Mouse (Mus musculus) layer of hippocampus, adult 18-20 months (tissue): ENCODE measurements around the gene Nkd1. TPM values are rescaled to one million over a fixed set of nuclear protein-coding genes. Genes with fewer than 3 reads are reported as not detected.

ENCODE experiments used
- DNase-seq, 2 experiments: peaks; one replicate each; pipeline ENCODE4 v3.0.0; 2022; ENCODE audit warnings: low spot score in 2 of 2
- long read RNA-seq: library from polyadenylated mRNA; stranded (forward); transcript quantifications from one replicate; pipeline ENCODE4 v2.0.0, GENCODE M21; 2021
- total RNA-seq, 2 experiments: library from RNA; stranded (reverse); gene quantifications; 2 replicates each; pipeline ENCODE4 v1.2.3; 2021

The Nkd1 gene
- total RNA-seq, result 1 to 10 TPM; 8.2 to 9.0 TPM
- long read RNA-seq, transcript Nkd1-201 (10 exons, 3,035 nt), result major isoform, 13 of 18 reads
- long read RNA-seq, partial matches to known transcripts, result 2 of 18 reads
- long read RNA-seq, other reads (novel, unspliced or antisense), result 3 of 18 reads

DNA sequence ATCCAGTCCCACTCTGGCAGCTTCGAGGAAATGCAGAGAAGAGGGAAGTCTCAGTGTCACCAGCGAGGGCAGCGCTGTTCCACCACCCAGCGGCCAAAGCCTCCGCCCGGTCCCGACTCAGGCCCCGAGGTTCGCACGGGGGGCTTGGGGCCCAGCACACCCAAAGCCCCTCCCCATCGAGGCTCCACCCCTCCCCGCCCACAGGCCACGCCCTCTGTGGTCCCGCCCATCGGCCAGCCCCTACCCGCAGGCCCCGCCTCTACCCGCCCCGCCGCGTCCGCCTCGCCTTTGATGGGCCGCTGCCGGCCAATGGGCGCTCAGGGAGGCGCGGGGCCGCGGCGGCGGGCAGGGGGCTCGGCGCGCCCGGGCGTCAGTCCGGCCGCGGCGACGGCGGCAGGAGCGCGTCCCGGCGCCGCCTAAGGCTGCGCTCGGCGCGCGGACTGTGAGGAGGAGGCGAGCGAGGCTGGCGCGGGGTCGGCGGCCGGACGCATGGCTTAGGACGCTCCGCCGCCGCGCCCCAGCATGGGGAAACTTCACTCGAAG is at the start of gene Nkd1:
TSS of gene Nkd1 (plus strand) at position 370 of the 543 bp plus-strand sequence.
- DNase-seq, result peak; percentile 63 to 78

DNA sequence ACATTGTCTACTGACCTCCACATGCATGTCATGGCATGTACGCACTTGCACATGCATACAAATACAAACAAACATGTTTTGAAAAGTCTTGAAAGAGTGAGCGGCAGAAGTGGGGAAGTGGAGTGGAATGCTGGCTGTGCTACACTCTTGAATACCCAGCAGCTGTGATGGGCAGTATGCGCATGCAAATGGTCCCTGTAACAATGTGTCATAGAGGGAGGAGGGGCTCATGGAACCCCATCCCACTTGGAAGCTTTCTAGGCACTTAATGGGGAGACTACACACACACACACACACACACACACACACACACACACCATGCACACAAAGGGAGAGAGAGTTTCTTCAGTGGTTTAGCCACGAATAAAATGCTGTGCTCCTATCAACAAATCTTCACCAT is 39.9 kb upstream of the Nkd1 start:
- DNase-seq, result no peak

DNA sequence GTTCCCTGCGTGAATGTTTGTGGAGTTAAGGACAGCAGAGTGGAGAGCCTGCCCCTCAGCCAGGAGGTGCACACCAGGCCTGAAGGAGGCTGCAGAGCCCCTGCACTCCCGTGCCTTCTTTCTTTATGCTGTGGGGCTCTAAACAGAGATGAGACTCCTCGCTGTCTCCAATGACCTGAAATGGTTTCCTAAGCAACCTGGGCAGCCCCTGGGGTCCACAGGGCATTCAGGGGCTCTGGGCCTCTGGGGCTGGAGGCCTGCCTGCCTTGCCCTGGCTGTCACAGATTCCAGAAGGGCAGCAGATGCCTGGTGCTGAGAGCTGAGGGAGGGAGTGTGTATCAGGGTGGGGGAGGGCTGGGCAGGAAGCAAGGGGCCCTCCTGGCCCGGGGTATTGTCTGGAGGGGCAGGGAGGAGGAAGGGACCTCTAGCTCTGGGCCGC is 32.7 kb upstream of the Nkd1 start:
- no peak for DNase-seq

DNA sequence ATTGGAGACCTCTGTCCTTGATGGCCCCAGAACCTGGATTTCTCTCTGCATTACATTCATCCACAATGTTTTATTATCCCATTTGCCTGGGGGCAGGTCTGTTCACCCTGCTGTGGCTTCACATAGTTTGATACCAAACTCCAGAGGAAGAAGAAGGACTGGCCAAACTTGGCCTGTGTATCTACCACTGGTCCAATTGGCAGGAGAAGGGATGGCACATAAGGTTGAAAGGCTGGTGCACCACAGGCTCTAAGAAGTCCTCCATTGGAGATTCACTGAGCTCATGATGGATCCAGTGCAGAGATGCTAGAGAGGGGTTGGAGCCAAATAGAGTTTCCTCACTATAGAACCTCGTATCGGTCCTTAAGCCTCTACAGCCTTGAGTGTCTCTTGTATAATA is 27.1 kb upstream of the Nkd1 start:
- DNase-seq, result no peak

DNA sequence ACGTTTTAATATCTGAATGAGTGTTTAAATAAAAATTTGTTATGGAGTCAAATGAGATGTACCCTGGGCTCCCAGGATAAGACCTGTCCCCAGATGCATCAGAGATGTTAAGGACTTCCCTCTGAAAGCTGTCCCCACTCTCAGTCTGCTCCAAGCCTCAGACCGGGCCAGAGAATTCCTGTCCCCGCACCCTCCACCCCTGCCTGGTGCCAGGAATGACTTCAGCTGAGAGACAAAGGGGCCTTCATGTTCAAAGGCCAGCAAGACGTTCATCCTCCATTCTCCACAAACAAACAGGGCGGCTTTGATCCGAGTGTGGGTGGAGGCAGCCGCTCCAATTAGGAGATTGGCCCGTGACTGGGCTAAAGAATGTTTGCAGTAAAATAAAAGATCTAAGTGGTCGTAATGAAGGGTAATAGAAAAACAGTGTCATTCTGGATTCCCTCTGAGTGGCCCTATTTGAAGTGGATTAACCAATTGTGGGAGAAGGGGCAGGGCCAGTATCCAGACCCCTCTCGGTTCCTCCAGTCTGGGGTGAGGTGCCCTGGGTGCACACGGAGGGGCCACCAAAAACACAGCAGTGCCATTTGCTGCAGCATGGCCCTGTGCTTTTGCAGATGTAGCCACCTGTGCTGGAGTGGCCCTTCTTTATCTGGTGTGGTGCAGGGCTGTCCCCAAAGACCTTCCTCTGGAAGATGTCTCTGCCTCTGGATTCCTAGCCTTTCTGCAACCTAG is 25.9 kb upstream of the Nkd1 start:
- peak; percentile 11 to 48 for DNase-seq

DNA sequence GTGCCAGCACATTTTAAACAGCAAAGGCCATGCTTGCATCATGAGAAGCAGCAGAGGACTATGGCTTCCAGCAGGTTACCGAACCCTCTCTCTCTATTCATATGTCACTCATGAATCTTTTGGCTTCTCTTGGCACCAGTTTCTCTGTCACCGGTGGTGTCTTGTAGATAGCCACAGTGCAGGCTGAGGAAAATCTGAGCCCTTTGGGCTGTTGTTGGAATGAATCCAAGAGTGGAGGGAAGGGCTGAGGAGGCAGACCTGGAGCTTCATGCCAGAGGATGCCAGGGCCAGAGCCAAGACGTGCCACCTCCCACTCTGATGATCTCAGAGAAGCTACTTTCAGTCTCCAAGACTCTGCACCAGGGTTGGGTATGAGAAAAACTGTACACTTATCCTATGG is 19.0 kb upstream of the Nkd1 start:
- DNase-seq, result no peak

DNA sequence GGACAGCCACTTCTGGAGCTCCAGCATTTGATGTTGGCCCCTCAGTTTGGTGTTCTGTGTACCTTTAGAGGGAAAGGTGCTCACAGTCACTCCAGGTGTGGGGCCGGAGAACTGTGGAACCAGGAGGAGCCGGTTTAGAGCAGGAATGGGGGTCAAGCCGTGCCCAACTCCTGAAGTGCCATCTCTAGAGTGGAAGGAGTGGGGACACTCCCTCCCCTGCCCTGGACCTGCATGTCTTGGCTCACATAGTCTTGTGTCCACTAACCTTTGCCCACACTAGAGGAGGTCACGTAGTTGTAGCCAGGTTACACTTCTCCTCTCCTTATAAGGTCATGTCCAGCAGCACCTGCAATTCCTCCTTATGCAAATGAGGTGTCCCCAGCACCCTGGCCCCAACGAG is 14.2 kb upstream of the Nkd1 start:
- no peak for DNase-seq

DNA sequence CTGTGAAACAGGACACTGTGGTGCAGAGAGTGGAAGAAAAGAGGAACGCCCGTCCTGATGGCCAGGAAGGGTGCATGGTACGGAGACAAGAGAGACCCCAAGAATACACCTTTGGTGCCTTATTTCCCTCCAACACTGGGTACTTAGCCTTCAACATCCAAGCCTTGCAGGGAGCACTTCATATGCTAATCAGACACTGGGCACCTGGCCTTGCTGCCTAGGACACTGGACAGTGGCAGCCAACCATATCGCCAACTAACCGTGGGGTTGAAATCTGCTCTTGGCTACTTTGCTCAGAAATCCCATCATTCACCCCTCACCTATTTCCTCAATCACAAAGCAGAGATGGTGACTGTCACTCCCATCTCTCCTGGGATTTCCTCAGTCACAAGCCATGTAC is 10.1 kb upstream of the Nkd1 start:
- no peak for DNase-seq

DNA sequence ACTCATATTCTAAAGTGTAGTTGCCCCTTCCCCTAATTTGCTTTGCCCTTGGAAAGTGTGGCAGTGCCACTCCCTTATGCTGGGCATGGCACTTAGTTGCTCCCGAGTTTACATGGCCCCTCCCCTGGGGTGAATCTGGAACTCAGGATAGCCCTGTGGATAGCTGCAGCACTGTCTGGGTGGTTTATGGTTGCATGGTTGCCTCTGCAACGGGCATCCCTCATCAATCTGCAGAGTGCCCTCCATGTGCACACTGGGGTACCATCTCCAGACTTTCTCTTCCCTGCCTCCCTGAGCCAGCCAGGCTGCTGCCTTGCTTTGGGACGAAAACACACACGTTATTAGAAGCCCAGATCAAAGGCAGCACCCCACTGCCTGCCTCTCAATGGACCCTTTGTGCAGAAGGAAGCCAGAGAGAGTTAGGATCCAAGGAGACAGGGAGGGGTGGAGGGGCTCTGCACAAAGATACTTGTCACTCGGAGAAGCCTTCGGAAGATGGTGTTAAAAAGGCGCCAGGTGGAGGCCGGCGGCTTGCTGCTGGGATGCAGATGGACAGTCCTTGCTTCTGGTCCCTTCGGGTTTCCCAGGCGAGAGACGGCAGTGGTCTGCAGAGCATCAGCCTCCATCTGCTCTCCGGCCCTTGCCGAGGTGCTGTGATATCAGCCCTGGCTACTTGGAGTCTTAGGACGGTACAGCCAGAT is 8.9 kb upstream of the Nkd1 start:
- DNase-seq, result no peak

DNA sequence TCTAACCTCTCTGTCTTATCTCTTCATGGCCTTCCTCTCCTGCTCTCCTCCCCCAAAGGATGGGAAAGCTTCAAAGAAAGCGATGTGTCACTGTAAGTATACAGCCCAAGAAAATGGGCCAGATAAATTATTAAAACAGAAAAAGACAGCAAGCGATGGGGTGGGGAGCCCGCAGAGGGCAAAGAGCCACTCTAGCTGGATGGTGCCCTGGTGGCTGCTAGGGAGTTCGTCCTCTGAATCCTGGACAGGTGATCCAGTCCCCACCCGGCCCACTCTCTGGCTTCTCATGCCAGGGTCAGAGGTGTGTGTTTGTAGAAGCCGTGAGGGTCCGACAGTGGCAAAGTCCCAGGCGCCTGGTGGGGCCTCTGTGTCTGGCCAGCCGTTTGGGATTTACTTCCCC is 3.1 kb upstream of the Nkd1 start:
- no peak for DNase-seq

DNA sequence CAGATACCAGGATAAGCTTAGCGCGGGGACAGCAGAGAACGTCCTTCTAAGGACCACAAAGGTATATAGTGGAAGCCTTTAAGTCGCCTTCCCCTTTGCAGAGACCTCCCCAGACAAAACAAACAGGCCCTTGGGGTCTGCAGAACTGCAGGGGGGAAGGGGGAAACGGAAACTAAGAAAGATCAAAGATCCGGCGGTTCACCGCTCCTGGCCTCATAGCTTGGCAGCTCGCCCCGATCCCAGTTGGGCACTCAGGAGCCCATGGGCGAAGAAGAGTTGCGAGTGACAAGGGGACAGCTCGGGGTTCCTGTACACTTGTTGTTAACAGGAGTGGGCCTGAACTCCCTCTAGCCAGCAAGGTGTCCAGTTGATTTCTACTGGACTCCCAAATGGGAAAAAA is 773 bp upstream of the Nkd1 start:
- no peak for DNase-seq

DNA sequence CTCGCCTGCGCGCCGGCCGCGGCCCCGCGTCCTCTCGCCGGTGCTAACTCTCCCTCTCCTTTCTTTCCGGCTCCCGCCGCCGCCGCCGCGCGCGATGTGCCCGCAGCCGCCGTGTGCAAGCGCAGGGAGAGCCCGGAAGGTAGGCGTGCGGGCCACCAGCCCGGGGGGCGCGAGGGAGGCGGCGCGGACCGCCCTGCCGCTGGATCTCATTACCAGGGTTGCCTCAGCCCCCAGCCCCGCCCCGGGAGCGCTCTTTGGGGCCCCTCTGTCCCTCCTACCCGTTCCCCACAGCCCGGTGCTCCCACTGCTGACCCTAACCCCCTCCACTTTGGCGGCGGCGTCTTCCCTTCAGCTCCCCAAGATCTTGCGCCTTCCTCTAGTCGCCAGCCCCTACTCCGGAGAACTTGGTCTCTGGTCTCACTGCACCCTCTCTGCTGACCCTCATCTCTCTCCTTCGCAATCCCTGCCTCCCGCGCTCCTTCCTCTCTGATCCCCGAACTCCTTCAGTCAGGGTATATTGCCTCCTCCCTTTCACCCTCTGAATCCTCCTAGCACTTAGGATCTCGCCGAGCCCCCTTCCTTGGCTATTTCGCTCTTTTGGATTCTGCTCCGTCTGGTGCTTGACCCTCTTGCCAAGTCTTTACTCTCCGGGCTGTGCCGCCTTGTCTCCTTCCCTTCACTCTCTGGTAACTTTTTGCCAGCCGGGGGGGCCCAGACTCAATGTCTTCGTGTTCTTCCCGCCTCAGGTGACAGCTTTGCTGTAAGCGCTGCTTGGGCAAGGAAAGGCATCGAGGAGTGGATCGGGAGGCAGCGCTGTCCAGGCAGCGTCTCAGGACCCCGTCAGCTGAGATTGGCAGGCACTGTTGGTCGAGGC is 624 bp downstream of the Nkd1 start:
- DNase-seq, result peak in 1 of 2 experiments; percentile 10

DNA sequence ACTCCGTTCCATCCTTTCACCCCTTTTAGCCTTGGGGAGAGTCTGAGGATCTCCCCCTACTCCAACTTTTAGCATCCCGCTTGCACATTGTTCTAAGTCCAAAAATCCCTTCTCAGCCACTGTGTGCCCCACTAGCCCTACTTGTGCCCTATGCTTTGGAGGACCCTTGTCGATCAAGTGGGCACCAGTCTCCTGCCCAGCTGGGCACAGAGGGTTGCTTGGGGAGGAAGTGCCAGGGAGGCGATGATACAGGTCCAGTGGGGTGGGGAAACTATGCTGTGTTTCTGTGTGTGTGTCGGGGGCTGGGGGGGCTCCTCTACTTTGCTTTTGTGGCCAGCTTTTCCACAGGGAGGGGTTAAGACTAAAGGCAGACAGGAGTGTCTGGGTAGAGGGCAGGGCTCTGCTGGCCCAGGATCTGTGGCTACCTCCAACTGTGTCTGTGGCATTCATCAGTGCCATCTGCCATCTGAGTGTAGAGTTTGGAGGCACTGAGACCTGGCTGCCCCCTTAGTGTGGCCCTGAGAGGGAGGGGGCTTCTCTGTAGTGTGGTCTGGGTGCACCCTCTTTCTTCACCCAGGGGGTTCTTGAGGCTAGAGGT is 1.4 kb downstream of the Nkd1 start:
- no peak for DNase-seq

DNA sequence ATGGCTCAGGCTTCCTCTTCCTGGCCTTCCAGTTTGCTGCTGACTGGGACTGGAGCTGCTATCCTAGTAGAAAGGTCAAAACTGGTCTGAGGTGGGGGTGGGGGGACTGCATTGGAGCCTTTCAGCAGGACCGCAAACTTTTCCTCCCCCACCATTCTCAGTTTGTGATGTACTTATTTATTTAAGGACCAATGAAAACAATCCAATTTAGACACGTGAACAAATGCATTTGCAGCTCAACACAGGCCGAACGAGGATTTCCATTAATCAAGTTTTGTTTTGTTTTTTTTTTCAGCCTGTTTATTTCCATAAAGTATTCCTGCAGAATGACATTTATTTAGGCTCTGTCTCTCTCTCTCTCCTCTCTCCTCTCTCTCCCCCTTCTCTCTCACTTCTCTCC is 2.5 kb downstream of the Nkd1 start:
- no peak for DNase-seq

DNA sequence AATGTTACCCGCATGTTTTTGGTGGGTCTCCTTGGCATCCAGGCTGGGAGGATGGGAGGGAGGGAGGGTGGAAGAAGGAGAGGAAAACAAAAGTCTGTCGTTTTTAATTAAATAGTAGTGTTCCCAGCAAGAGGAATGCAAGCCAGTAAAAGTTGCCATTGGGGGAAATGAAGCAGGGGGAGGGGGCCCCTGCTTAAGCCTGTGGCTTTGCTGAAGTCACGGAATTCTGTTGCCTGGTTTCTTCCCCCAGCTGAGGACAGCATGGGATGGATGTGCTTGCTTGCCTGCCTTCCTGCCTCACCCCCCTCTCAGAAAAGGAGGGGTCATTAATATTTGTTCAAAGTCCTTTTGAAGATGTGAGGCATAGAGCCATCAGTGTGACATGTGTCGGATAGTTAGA is 3.0 kb downstream of the Nkd1 start:
- DNase-seq, result no peak

DNA sequence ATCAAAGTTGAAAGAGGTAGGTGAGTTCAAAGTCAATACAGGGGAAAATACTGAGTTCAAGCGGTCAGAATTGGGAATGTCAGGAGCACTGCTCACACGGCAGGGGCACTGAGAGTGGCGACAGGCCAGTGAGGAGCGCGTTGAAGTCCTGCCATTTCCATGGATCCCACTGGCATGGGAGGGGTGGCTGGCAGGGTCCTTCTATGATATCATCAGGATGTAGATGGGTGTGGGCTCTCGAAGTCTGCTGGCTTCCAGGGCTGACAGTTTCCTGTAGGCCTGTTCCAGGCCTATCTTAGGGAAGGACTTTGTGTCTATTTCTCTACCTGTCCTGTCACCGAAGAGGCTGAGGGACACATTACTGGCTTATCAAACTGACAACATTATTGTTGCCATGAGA is 3.7 kb downstream of the Nkd1 start:
- DNase-seq, result no peak

DNA sequence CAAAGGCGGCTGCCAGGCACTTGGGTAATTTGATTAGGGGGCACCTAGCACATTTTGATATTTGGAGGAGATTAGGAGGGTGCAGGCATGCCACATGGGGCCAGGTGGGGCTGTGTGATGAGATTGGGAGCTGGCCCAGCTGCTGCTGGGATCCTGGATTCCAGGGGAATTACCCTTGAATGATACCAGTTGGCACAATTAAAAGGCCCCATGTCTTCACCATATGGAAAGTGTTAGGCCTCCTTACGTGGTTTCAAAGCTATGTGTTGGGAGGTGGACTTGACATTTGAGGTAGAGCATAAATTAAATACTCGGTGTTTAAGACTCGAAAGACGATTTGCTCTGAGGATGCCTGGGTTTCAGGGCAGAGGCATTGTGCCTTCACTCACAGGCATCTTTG is 5.1 kb downstream of the Nkd1 start:
- no peak for DNase-seq

DNA sequence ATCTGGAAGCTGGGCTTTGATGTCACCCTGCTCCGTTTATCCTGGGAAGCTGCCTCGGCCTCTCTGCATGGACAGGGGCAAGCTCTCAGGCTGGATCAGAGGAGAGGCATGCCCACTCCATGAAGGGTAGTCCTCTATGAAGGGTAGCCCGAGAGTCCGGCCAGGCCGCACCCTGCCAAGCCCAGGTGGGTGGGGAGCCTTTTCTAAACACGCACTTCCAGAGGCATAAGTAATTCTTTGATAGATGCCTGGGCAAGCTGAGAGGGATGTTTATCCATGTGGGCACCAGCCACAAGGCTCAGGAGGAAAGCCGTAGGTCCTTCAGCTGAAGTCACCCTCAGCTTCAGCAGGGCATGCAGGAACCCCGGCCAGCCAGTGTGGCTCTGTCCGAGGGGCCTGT is 7.0 kb downstream of the Nkd1 start:
- DNase-seq, result no peak

DNA sequence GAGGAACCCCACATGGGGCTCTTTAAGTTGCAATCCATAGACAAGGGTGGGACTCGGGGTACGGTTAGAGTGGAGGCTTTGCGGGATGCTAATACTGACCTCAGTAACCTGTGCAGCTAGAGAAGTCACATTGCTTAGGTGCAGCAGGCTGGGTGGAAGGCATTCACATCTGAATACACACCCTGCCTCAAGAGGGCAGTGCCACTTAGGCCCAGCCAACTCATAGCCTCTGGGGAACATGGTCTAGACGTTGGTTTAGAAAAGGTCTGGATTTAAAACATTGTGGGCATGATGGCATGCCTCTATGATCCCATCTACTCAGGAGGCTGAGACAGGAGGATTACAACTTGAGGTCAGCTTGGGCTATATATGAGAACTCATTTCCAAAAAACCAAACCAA is 8.6 kb downstream of the Nkd1 start:
- no peak for DNase-seq

DNA sequence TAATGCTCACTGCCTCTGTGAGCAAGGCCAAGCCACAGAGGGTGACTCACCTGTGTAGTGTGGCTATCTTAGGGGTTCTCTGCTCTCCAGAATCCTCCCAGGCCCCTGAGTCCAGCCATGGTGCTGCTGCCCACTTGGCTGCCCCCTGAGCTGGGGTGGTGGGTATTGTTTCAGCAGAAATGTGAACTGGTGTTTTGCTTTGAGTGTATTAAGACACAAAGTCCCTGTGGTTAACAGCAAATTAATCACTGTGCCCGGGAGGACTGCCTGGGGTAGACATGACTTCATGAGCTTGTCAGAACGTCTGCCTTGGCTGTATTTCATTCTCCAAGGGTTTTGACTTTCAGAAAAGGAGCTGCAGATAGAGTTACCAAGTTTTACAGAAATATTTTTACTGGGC is 15.9 kb downstream of the Nkd1 start:
- no peak for DNase-seq
